In the genomic region with DNA sequence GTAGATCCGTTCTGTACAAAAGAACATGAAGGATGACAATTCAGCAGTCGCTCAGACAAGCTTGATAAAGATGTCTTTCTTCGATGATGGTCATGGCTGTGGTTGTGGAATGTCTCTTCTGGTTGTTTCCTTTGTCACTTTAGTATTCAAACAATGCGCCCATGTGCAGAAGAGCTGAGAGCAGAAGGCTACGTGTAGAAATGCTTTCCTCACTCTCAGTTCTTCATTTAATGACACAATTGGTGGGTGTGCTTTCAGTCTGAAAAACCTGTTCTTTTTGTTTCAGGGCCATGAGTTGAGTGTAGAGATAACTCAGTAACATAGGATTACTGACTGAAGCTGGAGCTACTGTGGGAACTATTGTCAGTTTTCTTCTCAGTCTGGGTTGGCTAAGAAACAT, we compare ENCODE assay signal across 23 mouse cellular contexts. TPM values are rescaled to one million over a fixed set of nuclear protein-coding genes. Genes with fewer than 3 reads are reported as not detected.
DNase-seq lines count a peak whose midpoint lies in the region; ATAC-seq lines count a peak whose summit lies in the region.
"Had no signal": no experiment of that assay in that cellular context is flagged by ENCODE, and none has a peak within 500 bp of the region (broad histone marks: within the 10 kb centered on the region; RNA-seq: fewer than 3 reads in every experiment).

No protein-coding gene starts in this region.

- H3K27me3 ChIP-seq in splenic B cell, adult 2 months (ENCODE audit: control insufficient read depth, insufficient read depth, low read length, poor library complexity, severe bottlenecking): no peaks in the 10 kb centered on the region
- H3K27me3 ChIP-seq: CH12.LX, Patski had no signal

- peak; percentile 6 for DNase-seq in A20 (ENCODE audit: low read depth, low spot score)
- DNase-seq in splenic B cell, adult 2 months (ENCODE audit: low read depth, low spot score): peak; percentile 15
- DNase-seq in layer of hippocampus, postnatal 14 days (ENCODE audit: low spot score in 2 of 2): no peak
- DNase-seq in kidney, postnatal 36 days: no peak
- no peak for DNase-seq in embryo, embryonic 10.5 days (ENCODE audit: low spot score)
- no peak for DNase-seq in cerebellum, adult 8-10 months
- DNase-seq: adrenal gland, adult 2 months; adrenal gland, adult 8-10 months; adrenal gland, postnatal 10 days; adrenal gland, postnatal 14 days; adrenal gland, postnatal 25 days; adrenal gland, postnatal 36 days; B cell, adult 2 months; cerebellum, adult 11 months; cerebellum, adult 11-12 months; cerebellum, adult 18-20 months had no signal

- no peaks in the 10 kb centered on the region; the same call in 1 of the 2 replicates for H3K36me3 ChIP-seq in splenic B cell, adult 2 months (ENCODE audit: control insufficient read depth, insufficient read depth, low read length, poor library complexity, severe bottlenecking)
- H3K36me3 ChIP-seq: G1E had no signal

- peak; percentile 54 for ATAC-seq in granulocyte monocyte progenitor cell, adult 5-6 weeks (replicated peaks; ENCODE audit: poor library complexity, severe bottlenecking)
- peak; percentile 69 for ATAC-seq in megakaryocyte, adult 5-6 weeks (ENCODE audit: poor library complexity, severe bottlenecking)
- ATAC-seq: activated CD4-positive, CD25-positive, alpha-beta regulatory T cell, adult 4 months; CD4-positive, CD25-positive, alpha-beta regulatory T cell, adult 4 months; Patski had no signal

RNA-seq across cellular contexts. Expression of a gene that starts 43.1 kb away (rescaled TPM):
- 3.7 and 6.3 TPM in 2 replicates for total RNA-seq in granulocyte monocyte progenitor cell, adult 5-6 weeks (2014; fragmentation: Nextera tagmentation)
- total RNA-seq in granulocyte monocyte progenitor cell, adult 5-6 weeks (2017): 3.7 and 5.8 TPM in 2 replicates
- total RNA-seq in megakaryocyte, adult 5-6 weeks (2015): 30.5 and 33.2 TPM in 2 replicates
- 20.6 and 21.2 TPM in 2 replicates for total RNA-seq in megakaryocyte, adult 5-6 weeks (2017)
- 1 to 10 TPM in 1 of 2 experiments, under 1 TPM in 1; 0.74 to 1.1 TPM for total RNA-seq in layer of hippocampus, postnatal 14 days (2021)

Comparison
In these comparisons a context has a peak if more than half of its experiments do, and no peak if none do; other contexts are left out.
1. DNase-seq: peak in A20 (single experiment) and splenic B cell, adult 2 months (single experiment); none in layer of hippocampus, postnatal 14 days (0 of 2), kidney, postnatal 36 days (0 of 2), embryo, embryonic 10.5 days (single experiment) and cerebellum, adult 8-10 months (single experiment).